Mouse (Mus musculus): Measurements from ENCODE around the gene Robo3. TPM values are rescaled to one million over a fixed set of nuclear protein-coding genes. Genes with fewer than 3 reads are reported as not detected.

The Robo3 gene
- polyA plus RNA-seq, 1 experiment from 2014 or later, result 0.06 TPM

DNA sequence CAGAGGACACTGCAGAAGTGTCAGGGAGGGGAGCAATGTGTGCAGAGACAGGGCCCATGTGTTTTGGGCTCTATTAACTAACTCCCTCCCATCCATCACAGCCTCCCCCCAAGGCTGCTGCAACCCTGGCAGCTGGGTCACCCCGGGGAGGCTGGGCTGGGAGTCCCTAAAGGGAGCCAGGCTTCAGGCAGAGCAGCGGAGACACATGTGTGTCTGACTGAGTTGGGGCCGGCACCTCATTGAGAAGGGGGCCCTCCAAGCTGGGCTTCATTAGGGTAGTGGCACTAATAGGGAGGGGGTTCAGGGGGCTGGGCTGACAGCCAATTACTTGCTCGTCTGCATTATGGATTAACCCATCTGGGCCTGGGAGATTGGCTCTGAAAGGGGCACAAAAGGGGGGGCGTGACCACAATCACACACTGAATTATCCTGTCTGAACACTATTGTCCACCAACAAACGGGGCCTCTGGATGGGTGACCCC, 21.0 kb upstream of the Robo3 start:
- 18% methylated on average over 6 of the region's 6 CpGs for WGBS (ENCODE audit: insufficient replicate concordance)
- DNase-seq (no peak), ATAC-seq (no peak)
- H3K4me2 ChIP-seq (ENCODE audit: low read depth, low read length), result no peak overlapping the region
- H3K36me3 ChIP-seq (replicated peaks; ENCODE audit: insufficient read depth, low read length), result no peaks in the 10 kb centered on the region
- no peak overlapping the region for H3K9ac ChIP-seq (replicated peaks)
- no peaks in the 10 kb centered on the region for H3K4me1 ChIP-seq (ENCODE audit: insufficient read depth)
- no peak for TF ChIP-seq EP300 (IDR thresholded peaks at IDR 0.05; ENCODE audit: low read depth)
- TF ChIP-seq CTCF (IDR thresholded peaks at IDR 0.05; ENCODE audit: low read depth), result no peak
- no peak overlapping the region for H3K27ac ChIP-seq (ENCODE audit: low read depth)
- no peak overlapping the region for H3K4me3 ChIP-seq (ENCODE audit: low read depth, low read length)
- H3K27me3 ChIP-seq (ENCODE audit: insufficient read depth, low read length), result peaks cover 62% of the 10 kb centered on the region
- H3K9me3 ChIP-seq (ENCODE audit: low read length), result no peaks in the 10 kb centered on the region

DNA sequence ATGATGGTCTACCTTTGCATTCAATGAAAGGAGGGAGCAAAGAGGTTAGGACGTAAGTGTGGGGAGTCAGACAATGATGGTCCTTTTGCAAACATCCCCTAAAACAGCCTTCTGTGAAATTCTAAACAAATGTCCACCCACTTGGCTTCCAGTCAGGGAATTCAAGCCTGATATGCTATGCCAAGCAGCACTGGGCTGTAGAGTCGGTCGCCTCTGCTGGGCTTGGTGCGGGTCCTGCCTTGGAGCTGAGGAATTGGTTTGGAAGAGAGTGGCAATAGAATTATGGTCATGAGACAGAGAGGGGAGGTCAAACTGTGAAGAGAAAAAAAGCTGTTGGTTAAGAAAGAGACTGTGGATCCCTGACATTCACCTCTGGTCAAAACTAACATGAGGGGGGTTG, 20.3 kb upstream of the Robo3 start:
- H3K27me3 ChIP-seq (ENCODE audit: insufficient read depth, low read length), result peaks cover 55% of the 10 kb centered on the region
- no peak overlapping the region for H3K9ac ChIP-seq (replicated peaks)
- no peak for ATAC-seq
- no peak overlapping the region for H3K4me2 ChIP-seq (ENCODE audit: low read depth, low read length)
- no peak overlapping the region for H3K4me3 ChIP-seq (ENCODE audit: low read depth, low read length)
- no peaks in the 10 kb centered on the region for H3K4me1 ChIP-seq (ENCODE audit: insufficient read depth)
- DNase-seq, result no peak
- TF ChIP-seq CTCF (IDR thresholded peaks at IDR 0.05; ENCODE audit: low read depth), result no peak
- no peak for TF ChIP-seq EP300 (IDR thresholded peaks at IDR 0.05; ENCODE audit: low read depth)
- H3K27ac ChIP-seq (ENCODE audit: low read depth), result no peak overlapping the region
- WGBS (ENCODE audit: insufficient replicate concordance), result 42% methylated on average over 4 of the region's 4 CpGs
- H3K36me3 ChIP-seq (replicated peaks; ENCODE audit: insufficient read depth, low read length), result no peaks in the 10 kb centered on the region
- no peaks in the 10 kb centered on the region for H3K9me3 ChIP-seq (ENCODE audit: low read length)

DNA sequence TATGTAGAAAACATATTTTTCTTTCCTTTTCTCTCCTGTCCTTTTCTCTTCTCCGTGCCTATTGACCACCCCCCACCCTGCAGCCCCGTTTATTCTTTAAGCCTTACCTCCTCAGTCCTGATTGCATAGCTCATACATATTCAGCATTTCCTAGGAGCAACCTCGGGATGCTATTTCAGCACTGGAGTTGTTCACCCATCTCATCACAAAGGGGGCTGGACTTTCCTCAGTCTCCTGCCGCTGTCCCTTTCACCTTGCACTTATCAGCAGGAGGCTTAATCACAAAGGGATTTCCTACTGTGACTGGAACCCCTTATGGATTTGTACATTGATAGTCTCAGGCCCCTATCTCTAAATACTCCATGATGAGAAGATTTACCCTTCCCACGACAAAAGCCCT, 19.4 kb upstream of the Robo3 start:
- no peak overlapping the region for H3K4me2 ChIP-seq (ENCODE audit: low read depth, low read length)
- H3K36me3 ChIP-seq (replicated peaks; ENCODE audit: insufficient read depth, low read length), result no peaks in the 10 kb centered on the region
- H3K4me3 ChIP-seq (ENCODE audit: low read depth, low read length), result no peak overlapping the region
- peaks cover 45% of the 10 kb centered on the region for H3K27me3 ChIP-seq (ENCODE audit: insufficient read depth, low read length)
- H3K9me3 ChIP-seq (ENCODE audit: low read length), result no peaks in the 10 kb centered on the region
- 5% methylated on average over 5 of the region's 5 CpGs for WGBS (ENCODE audit: insufficient replicate concordance)
- H3K9ac ChIP-seq (replicated peaks), result no peak overlapping the region
- H3K27ac ChIP-seq (ENCODE audit: low read depth), result no peak overlapping the region
- TF ChIP-seq CTCF (IDR thresholded peaks at IDR 0.05; ENCODE audit: low read depth) (no peak), EP300 (IDR thresholded peaks at IDR 0.05; ENCODE audit: low read depth) (no peak)
- ATAC-seq (no peak), DNase-seq (no peak)
- H3K4me1 ChIP-seq (ENCODE audit: insufficient read depth), result no peaks in the 10 kb centered on the region

DNA sequence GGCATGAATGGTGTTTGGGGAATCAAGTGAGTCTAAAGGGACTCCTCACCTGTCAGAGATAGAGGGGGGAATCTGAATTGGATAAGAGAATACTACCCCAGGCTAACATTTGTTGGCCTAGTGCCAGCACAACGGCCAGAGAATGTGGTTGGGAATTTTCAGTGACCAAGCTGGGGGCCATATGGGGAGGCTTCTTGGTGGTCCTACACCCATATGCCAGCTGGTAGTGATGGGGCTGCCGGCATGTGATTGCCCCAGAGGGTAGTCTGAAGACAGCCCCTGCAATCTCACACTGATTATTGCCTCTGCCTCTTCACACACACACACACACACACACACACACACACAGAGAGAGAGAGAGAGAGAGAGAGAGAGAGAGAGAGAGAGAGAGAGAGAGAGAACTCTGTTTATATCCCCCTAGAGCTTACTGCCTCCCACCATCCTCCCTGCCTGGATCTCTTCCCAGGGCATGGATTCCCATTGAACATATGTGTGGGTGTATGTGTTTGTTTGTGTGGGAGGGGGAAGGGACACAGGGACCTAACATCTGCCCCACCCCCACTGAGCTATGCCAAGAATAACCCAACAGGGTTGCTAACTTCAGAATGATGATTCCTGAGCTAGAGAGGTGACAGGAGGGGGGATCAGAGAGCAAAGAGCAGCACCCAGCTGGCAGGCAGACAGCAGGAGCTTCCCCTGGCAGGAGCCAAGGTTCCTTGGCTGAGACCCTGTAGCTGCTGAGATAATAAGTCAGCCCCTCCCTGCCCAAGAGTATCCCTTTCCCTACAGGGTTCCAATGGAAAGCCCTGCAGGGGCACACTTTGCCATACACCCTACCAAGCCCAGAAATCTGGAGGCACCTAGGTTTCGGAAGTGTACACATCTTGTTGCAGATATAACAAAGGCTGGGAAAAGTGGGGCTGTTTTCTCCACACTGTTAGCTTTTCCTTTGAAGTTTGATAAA, 5.0 kb upstream of the Robo3 start:
- no peak overlapping the region for H3K27ac ChIP-seq (ENCODE audit: low read depth)
- DNase-seq, result no peak
- 39% methylated on average over 3 of the region's 3 CpGs for WGBS (ENCODE audit: insufficient replicate concordance)
- no peaks in the 10 kb centered on the region for H3K36me3 ChIP-seq (replicated peaks; ENCODE audit: insufficient read depth, low read length)
- no peaks in the 10 kb centered on the region for H3K9me3 ChIP-seq (ENCODE audit: low read length)
- H3K4me1 ChIP-seq (ENCODE audit: insufficient read depth), result no peaks in the 10 kb centered on the region
- no peak for TF ChIP-seq EP300 (IDR thresholded peaks at IDR 0.05; ENCODE audit: low read depth)
- no peak for TF ChIP-seq CTCF (IDR thresholded peaks at IDR 0.05; ENCODE audit: low read depth)
- ATAC-seq, result no peak
- H3K27me3 ChIP-seq (ENCODE audit: insufficient read depth, low read length), result peaks cover 22% of the 10 kb centered on the region
- H3K9ac ChIP-seq (replicated peaks), result no peak overlapping the region
- H3K4me2 ChIP-seq (ENCODE audit: low read depth, low read length), result no peak overlapping the region
- no peak overlapping the region for H3K4me3 ChIP-seq (ENCODE audit: low read depth, low read length)

DNA sequence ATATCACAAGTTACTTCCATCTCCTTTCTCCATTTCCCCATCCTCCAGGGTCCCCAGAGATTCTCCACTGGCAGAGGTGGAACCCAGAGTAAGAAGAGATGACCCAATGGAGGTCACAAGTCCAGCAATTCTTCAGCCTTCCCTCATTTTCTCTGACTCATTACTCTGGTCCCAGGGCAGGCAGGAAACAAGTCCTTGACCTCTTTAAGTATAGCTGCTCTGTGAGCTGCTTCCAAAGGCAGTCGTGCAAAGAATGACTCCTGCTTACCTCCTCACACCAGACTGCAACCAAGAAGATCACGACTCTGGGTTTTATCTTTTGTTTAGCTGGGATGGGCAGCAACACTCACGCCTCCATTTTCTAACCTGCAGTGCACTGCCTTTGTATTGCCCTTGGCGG, 2.6 kb upstream of the Robo3 start:
- Histone ChIP-seq H3K9me3 (ENCODE audit: low read length) (no peaks in the 10 kb centered on the region), H3K9ac (replicated peaks) (no peak overlapping the region), H3K36me3 (replicated peaks; ENCODE audit: insufficient read depth, low read length) (no peaks in the 10 kb centered on the region), H3K4me2 (ENCODE audit: low read depth, low read length) (no peak overlapping the region), H3K27me3 (ENCODE audit: insufficient read depth, low read length) (peaks cover 45% of the 10 kb centered on the region), H3K27ac (ENCODE audit: low read depth) (no peak overlapping the region), H3K4me3 (ENCODE audit: low read depth, low read length) (no peak overlapping the region), H3K4me1 (ENCODE audit: insufficient read depth) (no peaks in the 10 kb centered on the region; the same call in 1 of the 2 replicates)
- DNase-seq (no peak), ATAC-seq (no peak)
- TF ChIP-seq EP300 (IDR thresholded peaks at IDR 0.05; ENCODE audit: low read depth), result no peak
- TF ChIP-seq CTCF (IDR thresholded peaks at IDR 0.05; ENCODE audit: low read depth), result no peak
- 4% methylated on average over 4 of the region's 4 CpGs for WGBS (ENCODE audit: insufficient replicate concordance)

DNA sequence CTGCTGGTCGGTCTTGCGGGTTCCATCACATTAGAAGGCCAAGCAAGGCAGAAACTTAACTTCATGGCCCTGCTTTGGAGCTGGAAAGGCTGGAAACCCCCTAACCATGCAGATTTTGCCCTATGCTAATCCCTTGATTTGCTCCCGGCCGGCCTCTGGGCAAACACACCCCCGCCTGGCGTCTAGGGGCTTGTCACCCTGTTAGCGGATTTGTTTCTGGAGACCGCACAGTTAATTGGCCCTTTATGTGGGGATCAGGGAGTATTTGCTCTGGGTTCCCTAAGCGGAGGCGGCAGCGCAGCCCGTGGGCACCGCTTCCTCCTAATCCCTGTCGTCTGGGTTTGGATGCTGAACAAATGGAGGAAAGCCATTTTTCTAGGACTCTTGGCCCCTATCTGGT, 1.9 kb upstream of the Robo3 start:
- no peak for ATAC-seq
- Histone ChIP-seq H3K4me1 (ENCODE audit: insufficient read depth) (no peaks in the 10 kb centered on the region; the same call in 1 of the 2 replicates), H3K4me2 (ENCODE audit: low read depth, low read length) (no peak overlapping the region), H3K27ac (ENCODE audit: low read depth) (no peak overlapping the region), H3K9me3 (ENCODE audit: low read length) (no peaks in the 10 kb centered on the region), H3K27me3 (ENCODE audit: insufficient read depth, low read length) (peaks cover 46% of the 10 kb centered on the region), H3K9ac (replicated peaks) (no peak overlapping the region), H3K4me3 (ENCODE audit: low read depth, low read length) (no peak overlapping the region), H3K36me3 (replicated peaks; ENCODE audit: insufficient read depth, low read length) (no peaks in the 10 kb centered on the region)
- 4% methylated on average over 14 of the region's 14 CpGs for WGBS (ENCODE audit: insufficient replicate concordance)
- TF ChIP-seq CTCF (IDR thresholded peaks at IDR 0.05; ENCODE audit: low read depth) (no peak), EP300 (IDR thresholded peaks at IDR 0.05; ENCODE audit: low read depth) (no peak)
- DNase-seq, result no peak
